Mouse (Mus musculus) forebrain, embryonic 12.5 days (tissue): Measurements from ENCODE around the gene Gm20696. TPM values are rescaled to one million over a fixed set of nuclear protein-coding genes. Genes with fewer than 3 reads are reported as not detected.

Source experiments
- ATAC-seq: fragments of 200-750 bp; cut with Nextera tagmentation; 2 replicates; pipeline ENCODE4 v1.8.0; 2017; ENCODE audit warnings: moderate TSS enrichment; ENCODE audit not compliant: low FRiP score
- H3K27ac ChIP-seq: fragments of 300-500 bp; sonication (generic); 2 replicates; pipeline ENCODE4 v1.5.1; 2016; ENCODE audit warnings: mild to moderate bottlenecking
- H3K27me3 ChIP-seq: fragments of 300-500 bp; sonication (generic); 2 replicates; pipeline ENCODE4 v1.6.1; 2016; ENCODE audit warnings: mild to moderate bottlenecking
- H3K36me3 ChIP-seq: fragments of 300-500 bp; sonication (generic); replicated peaks from 2 replicates; pipeline ENCODE4 v1.6.1; 2016; ENCODE audit warnings: mild to moderate bottlenecking
- H3K4me1 ChIP-seq: fragments of 300-500 bp; sonication (generic); 2 replicates; pipeline ENCODE4 v1.6.1; 2016
- H3K4me2 ChIP-seq: fragments of 300-500 bp; sonication (generic); 2 replicates; pipeline ENCODE4 v1.6.1; 2016; ENCODE audit warnings: mild to moderate bottlenecking, moderate library complexity
- H3K4me3 ChIP-seq: fragments of 300-500 bp; sonication (generic); replicated peaks from 2 replicates; pipeline ENCODE4 v1.5.1; 2016; ENCODE audit warnings: mild to moderate bottlenecking
- H3K9ac ChIP-seq: fragments of 300-500 bp; sonication (generic); 2 replicates; pipeline ENCODE4 v1.6.1; 2016; ENCODE audit warnings: mild to moderate bottlenecking
- H3K9me3 ChIP-seq: fragments of 300-500 bp; sonication (generic); 2 replicates; pipeline ENCODE4 v1.6.1; 2016
- WGBS: fragments of 180-500 bp; shearing (Covaris S2); methylation state at CpG from one replicate; pipeline ENCODE4 v1.1.7; 2016; 5-methylcytosine and 5-hydroxymethylcytosine counted together
- polyA plus RNA-seq: library from polyadenylated mRNA; unstranded; fragments of >200 nt; fragmentation: Nextera tagmentation; extraction: Ambion mirVana; gene quantifications from 2 replicates; pipeline ENCODE4 v1.2.1, GENCODE M21; 2016

The Gm20696 gene
- polyA plus RNA-seq, 1 experiment from 2014 or later, result 6.0 TPM

DNA sequence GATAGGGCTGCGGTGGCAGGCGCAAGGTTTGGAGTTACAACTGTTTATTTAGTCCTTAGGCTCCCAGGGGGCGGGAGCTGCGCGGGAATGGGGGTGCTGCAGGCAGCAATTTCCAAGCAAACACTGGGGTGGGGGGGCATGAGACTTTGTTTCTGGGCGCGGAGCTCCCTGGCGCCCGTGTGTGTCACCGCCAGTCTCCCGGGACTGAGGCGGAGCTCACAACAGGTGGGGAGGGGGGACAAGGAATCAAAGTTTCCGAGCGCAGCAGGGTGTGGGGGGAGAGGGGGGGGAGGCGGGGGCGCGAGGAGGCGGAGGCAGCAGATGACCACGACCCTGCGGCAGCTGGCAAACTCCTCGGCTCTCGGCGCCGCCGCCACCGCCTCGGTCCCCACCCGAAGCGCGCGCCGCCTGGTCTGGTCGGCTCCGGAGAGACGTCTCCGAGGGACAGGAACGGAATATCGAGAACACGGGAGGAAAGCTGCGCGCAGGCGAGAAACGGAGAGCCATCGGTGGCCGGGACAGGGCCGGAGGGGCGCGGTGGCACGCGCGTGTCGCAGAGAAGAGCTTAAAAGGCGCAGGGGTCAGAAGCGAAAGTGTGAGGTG, 145.5 kb downstream of the Gm20696 start:
- Histone ChIP-seq H3K27ac (peak overlapping the region; percentile 99), H3K36me3 (no peaks in the 10 kb centered on the region), H3K4me1 (peaks cover 20% of the 10 kb centered on the region), H3K27me3 (no peaks in the 10 kb centered on the region), H3K9me3 (no peaks in the 10 kb centered on the region), H3K9ac (peak overlapping the region; percentile 90), H3K4me2 (peak overlapping the region; percentile 87), H3K4me3 (peak overlapping the region; percentile 83)
- under 1% methylated on average over 52 of the region's 54 CpGs for WGBS
- peak; percentile 47 for ATAC-seq

DNA sequence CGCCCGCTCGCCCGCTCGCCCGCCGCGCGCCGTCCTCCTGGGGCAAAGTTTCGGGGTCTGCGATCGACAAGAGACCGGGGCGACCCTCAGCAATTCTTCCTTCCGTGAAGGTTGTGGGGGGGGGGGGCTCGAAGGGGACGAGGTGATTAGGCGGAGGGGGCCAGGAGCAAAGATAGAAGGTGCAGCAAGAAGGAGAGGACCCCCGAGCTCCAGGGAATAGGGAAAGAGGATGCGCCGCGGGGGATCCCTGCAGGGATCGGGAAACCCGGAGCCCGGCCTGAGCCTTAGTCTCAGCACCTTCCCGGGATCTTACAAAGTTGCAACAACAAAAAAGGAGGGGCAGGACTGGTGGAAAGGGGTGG, 145.9 kb downstream of the Gm20696 start:
- Histone ChIP-seq H3K36me3 (no peaks in the 10 kb centered on the region), H3K4me1 (peaks cover 25% of the 10 kb centered on the region), H3K4me3 (peak overlapping the region; percentile 83), H3K27ac (peak overlapping the region; percentile 99), H3K27me3 (no peaks in the 10 kb centered on the region), H3K9ac (peak overlapping the region; percentile 90), H3K9me3 (no peaks in the 10 kb centered on the region), H3K4me2 (peak overlapping the region; percentile 87)
- ATAC-seq, result peak; percentile 52
- WGBS, result under 1% methylated on average over 23 of the region's 27 CpGs

- Histone ChIP-seq H3K4me2 (peak overlapping the region; percentile 87), H3K36me3 (no peaks in the 10 kb centered on the region), H3K9me3 (no peaks in the 10 kb centered on the region), H3K27ac (peak overlapping the region; percentile 99), H3K4me1 (peaks cover 23% of the 10 kb centered on the region), H3K4me3 (peak overlapping the region; percentile 83), H3K9ac (peak overlapping the region; percentile 90), H3K27me3 (no peaks in the 10 kb centered on the region)
- WGBS, result 2% methylated on average over 33 of the region's 38 CpGs
- peak; percentile 9; the same call in 1 of the 2 replicates for ATAC-seq
Observed at GRCm38 (mm10) chr6:99519806-99520675, 146.6 kb downstream of the Gm20696 start.

DNA sequence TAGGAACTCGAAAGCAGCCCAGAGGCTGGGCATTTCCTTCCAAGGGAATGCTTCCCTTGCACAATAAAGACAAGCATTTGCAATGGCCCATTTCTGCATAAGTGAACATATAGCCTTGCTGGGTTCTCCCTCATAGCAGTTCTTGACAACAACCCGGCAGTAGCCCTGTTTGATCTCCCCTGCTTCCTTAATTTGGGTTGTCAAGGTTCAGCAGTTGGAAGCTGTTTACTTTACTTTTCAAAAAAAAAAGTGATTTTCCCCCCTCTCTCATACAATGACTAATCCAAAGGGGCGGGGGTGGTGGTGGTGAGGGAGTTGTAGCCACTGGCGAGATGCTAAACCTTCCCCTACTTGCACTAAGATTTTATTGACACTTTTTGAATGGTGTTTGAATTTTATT, 147.5 kb downstream of the Gm20696 start:
- ATAC-seq, result no peak
- 20% methylated on average over 4 of the region's 4 CpGs for WGBS
- Histone ChIP-seq H3K36me3 (no peaks in the 10 kb centered on the region; the same call in 1 of the 2 replicates), H3K27ac (no peak overlapping the region), H3K4me2 (peak overlapping the region; percentile 87), H3K9me3 (no peaks in the 10 kb centered on the region), H3K4me3 (peak overlapping the region; percentile 4; the same call in 1 of the 2 replicates), H3K4me1 (peaks cover 22% of the 10 kb centered on the region), H3K27me3 (0 out of 2 replicates have a peak, but pooled peaks cover under 1% of the 10 kb centered on the region), H3K9ac (no peak overlapping the region)

GRCm38 (mm10) chr6:99515667-99516199, 150.9 kb downstream of the Gm20696 start:
- Histone ChIP-seq H3K4me3 (no peak overlapping the region), H3K9ac (no peak overlapping the region), H3K27me3 (0 out of 2 replicates have a peak, but pooled peaks cover 6% of the 10 kb centered on the region), H3K9me3 (no peaks in the 10 kb centered on the region), H3K27ac (no peak overlapping the region), H3K4me2 (no peak overlapping the region), H3K4me1 (peaks cover 35% of the 10 kb centered on the region), H3K36me3 (no peaks in the 10 kb centered on the region; the same call in 1 of the 2 replicates)
- 75% methylated on average over 7 of the region's 7 CpGs for WGBS
- ATAC-seq, result no peak

GRCm38 (mm10) chr6:99511862-99512261, 154.7 kb downstream of the Gm20696 start:
- no peak for ATAC-seq
- Histone ChIP-seq H3K9ac (no peak overlapping the region), H3K4me1 (peaks cover 35% of the 10 kb centered on the region), H3K4me3 (no peak overlapping the region), H3K36me3 (peaks cover under 1% of the 10 kb centered on the region; the same call in 1 of the 2 replicates), H3K27ac (no peak overlapping the region), H3K4me2 (no peak overlapping the region), H3K27me3 (0 out of 2 replicates have a peak, but pooled peaks cover 6% of the 10 kb centered on the region), H3K9me3 (no peaks in the 10 kb centered on the region)
- WGBS, result 57% methylated on average over 6 of the region's 6 CpGs

GRCm38 (mm10) chr6:99509189-99509592, 157.4 kb downstream of the Gm20696 start:
- Histone ChIP-seq H3K4me1 (peaks cover 25% of the 10 kb centered on the region), H3K27me3 (0 out of 2 replicates have a peak, but pooled peaks cover 6% of the 10 kb centered on the region), H3K4me2 (no peak overlapping the region), H3K9ac (no peak overlapping the region), H3K27ac (no peak overlapping the region), H3K9me3 (no peaks in the 10 kb centered on the region), H3K36me3 (peaks cover 11% of the 10 kb centered on the region), H3K4me3 (no peak overlapping the region)
- ATAC-seq, result no peak
- WGBS, result 87% methylated on average over 9 of the region's 9 CpGs

DNA sequence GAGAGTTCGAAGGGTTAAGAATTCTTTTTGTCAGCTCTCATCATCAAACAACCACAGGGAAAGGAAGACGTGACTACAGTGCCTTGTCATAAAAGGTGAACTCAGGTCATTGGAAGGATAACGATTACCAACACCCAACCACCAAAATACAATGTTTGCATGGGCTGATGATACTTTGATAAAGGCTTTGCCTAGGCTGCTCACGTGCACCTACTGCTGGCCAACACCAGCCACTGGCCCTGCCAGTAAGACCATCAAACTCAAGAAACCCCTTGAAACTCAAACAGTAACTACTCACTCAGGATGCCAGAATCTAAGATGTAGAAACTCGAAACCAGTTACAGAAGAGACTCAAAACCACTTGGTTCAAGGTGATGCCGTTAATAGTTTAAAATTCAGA, 159.8 kb downstream of the Gm20696 start:
- no peaks in the 10 kb centered on the region for H3K27me3 ChIP-seq
- no peak overlapping the region for H3K27ac ChIP-seq
- no peak overlapping the region for H3K9ac ChIP-seq
- no peak for ATAC-seq
- peaks cover 13% of the 10 kb centered on the region for H3K4me1 ChIP-seq
- no peaks in the 10 kb centered on the region for H3K9me3 ChIP-seq
- WGBS, result 90% methylated on average over 6 of the region's 6 CpGs
- peaks cover 18% of the 10 kb centered on the region for H3K36me3 ChIP-seq
- no peak overlapping the region for H3K4me2 ChIP-seq
- no peak overlapping the region for H3K4me3 ChIP-seq

DNA sequence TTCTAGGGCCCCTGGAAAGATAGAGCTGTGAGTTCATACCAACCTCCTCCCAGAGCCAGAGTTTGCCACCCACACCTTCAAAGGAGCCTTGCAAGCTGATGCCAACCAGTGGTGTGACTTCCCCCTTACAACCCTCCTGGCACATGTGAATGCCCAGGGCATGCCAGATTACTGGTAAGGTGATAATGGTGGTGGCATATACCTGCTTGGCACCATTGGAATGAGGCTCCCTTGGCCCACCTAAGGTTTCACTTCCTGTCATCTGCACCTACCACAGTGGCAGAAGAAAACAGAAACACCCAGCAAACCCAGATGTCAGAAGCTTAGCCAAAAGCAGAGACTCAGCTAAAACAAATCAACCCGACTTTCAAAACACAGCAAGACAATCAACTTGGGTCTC, 162.9 kb downstream of the Gm20696 start:
- Histone ChIP-seq H3K9ac (no peak overlapping the region), H3K4me2 (no peak overlapping the region), H3K36me3 (peaks cover 18% of the 10 kb centered on the region), H3K9me3 (no peaks in the 10 kb centered on the region), H3K27me3 (no peaks in the 10 kb centered on the region), H3K27ac (no peak overlapping the region), H3K4me1 (no peaks in the 10 kb centered on the region), H3K4me3 (no peak overlapping the region)
- WGBS, result 93% methylated on average over 1 of the region's 1 CpGs
- no peak for ATAC-seq

GRCm38 (mm10) chr6:99502727-99503126, 163.9 kb downstream of the Gm20696 start:
- Histone ChIP-seq H3K27me3 (no peaks in the 10 kb centered on the region), H3K4me1 (no peaks in the 10 kb centered on the region), H3K36me3 (peaks cover 18% of the 10 kb centered on the region), H3K9me3 (no peaks in the 10 kb centered on the region), H3K4me2 (no peak overlapping the region), H3K4me3 (no peak overlapping the region), H3K9ac (no peak overlapping the region), H3K27ac (no peak overlapping the region)
- ATAC-seq, result no peak
- 94% methylated on average over 2 of the region's 2 CpGs for WGBS

GRCm38 (mm10) chr6:99502314-99502713, 164.3 kb downstream of the Gm20696 start:
- H3K4me2 ChIP-seq, result no peak overlapping the region
- H3K27me3 ChIP-seq, result no peaks in the 10 kb centered on the region
- no peaks in the 10 kb centered on the region for H3K9me3 ChIP-seq
- no peak overlapping the region for H3K4me3 ChIP-seq
- WGBS, result 91% methylated on average over 6 of the region's 6 CpGs
- no peak overlapping the region for H3K9ac ChIP-seq
- no peaks in the 10 kb centered on the region for H3K4me1 ChIP-seq
- no peak overlapping the region for H3K27ac ChIP-seq
- peaks cover 18% of the 10 kb centered on the region for H3K36me3 ChIP-seq
- ATAC-seq, result no peak

DNA sequence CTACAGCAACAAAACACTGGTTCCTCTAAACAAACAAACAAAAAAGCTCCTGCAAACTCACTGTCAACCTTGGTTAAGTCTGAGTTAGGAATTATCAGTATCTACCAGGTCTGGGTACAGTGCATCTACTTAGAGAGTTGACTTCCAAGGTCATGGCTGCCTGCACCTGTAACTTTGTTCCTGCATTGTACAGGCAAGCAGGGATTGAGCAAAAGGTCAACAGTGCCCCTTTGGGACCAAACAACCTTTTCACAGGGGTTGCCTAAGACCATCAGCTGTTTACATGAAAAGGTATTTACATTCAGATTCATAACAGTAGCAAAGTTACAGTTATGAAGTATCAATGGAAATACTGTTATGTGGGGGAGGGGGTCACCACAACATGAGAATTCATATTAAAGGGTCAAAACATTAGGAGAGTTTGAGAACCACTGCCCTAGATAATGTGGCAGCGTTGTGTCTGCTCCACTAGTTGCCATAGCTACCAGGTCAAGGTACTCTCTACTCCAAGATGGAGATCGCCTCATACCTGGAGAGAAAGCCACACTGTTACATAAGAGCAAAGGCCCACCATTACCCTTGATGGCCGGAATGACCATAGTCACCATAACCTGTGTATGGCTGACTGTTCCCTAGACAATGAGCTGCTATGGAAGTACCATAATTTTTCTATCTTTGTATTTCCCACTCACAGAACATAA, 165.9 kb downstream of the Gm20696 start:
- ATAC-seq, result no peak
- no peaks in the 10 kb centered on the region for H3K4me1 ChIP-seq
- peaks cover 7% of the 10 kb centered on the region for H3K36me3 ChIP-seq
- WGBS, result 93% methylated on average over 3 of the region's 3 CpGs
- H3K27ac ChIP-seq, result no peak overlapping the region
- no peak overlapping the region for H3K4me3 ChIP-seq
- no peaks in the 10 kb centered on the region for H3K9me3 ChIP-seq
- no peak overlapping the region for H3K4me2 ChIP-seq
- no peaks in the 10 kb centered on the region for H3K27me3 ChIP-seq
- no peak overlapping the region for H3K9ac ChIP-seq
